Mouse (Mus musculus) kidney, adult 2 months (tissue): ENCODE measurements at regions not wholly inside any gene's neighbourhood (a gene's known extent, or its start where the extent isn't known, plus 50 kb on each side); places are given as distances from the start of the nearest gene placed in this dataset.

ENCODE experiments used
- CTCF ChIP-seq: fragments of 200-500 bp; conservative IDR thresholded peaks from 2 replicates; pipeline ENCODE4 v1.5.1; 2011; ENCODE audit warnings: low read depth, mild to moderate bottlenecking, control low read depth, low read length, moderate library complexity, mixed read lengths; ENCODE audit not compliant: insufficient read depth, insufficient read length
- POLR2A ChIP-seq: fragments of 200-500 bp; IDR thresholded peaks from one replicate; pipeline ENCODE4 v1.6.1; 2011; ENCODE audit warnings: low read depth, low read length, control low read depth

GRCm38 (mm10) chr10:100210684-100211083 lies 124.8 kb upstream of the Gm4301 start:
- TF ChIP-seq POLR2A: no peak
- TF ChIP-seq CTCF: no peak
